Mouse (Mus musculus) kidney, adult 2 months (tissue): Measurements from ENCODE around the gene Lfng. TPM values are rescaled to one million over a fixed set of nuclear protein-coding genes. Genes with fewer than 3 reads are reported as not detected.

ENCODE experiments used
- DNase-seq: peaks from one replicate; pipeline ENCODE4 v3.0.0; 2021
- H3K27ac ChIP-seq: fragments of 200-500 bp; 2 replicates; pipeline ENCODE4 v1.5.1; 2012; ENCODE audit warnings: low read depth, low read length, control low read depth, inconsistent platforms; ENCODE audit not compliant: insufficient read depth
- H3K27me3 ChIP-seq: fragments of 200-500 bp; replicated peaks from 2 replicates; pipeline ENCODE4 v1.6.1; 2012; ENCODE audit warnings: mild to moderate bottlenecking, moderate library complexity, low read length, inconsistent platforms; ENCODE audit not compliant: control insufficient read depth, insufficient read depth
- H3K36me3 ChIP-seq: fragments of 200-500 bp; 2 replicates; pipeline ENCODE4 v1.6.1; 2012; ENCODE audit warnings: mild to moderate bottlenecking, moderate library complexity, low read length, inconsistent platforms; ENCODE audit not compliant: control insufficient read depth, insufficient read depth
- H3K4me1 ChIP-seq: fragments of 200-500 bp; 2 replicates; pipeline ENCODE4 v1.6.1; 2011; ENCODE audit warnings: low read length; ENCODE audit not compliant: control insufficient read depth, insufficient read depth
- H3K4me3 ChIP-seq: fragments of 200-500 bp; 2 replicates; pipeline ENCODE4 v1.5.1; 2011; ENCODE audit warnings: mild to moderate bottlenecking, low read depth, low read length, control low read depth; ENCODE audit not compliant: insufficient read depth
- CTCF ChIP-seq: fragments of 200-500 bp; conservative IDR thresholded peaks from 2 replicates; pipeline ENCODE4 v1.5.1; 2011; ENCODE audit warnings: low read depth, mild to moderate bottlenecking, control low read depth, low read length, moderate library complexity, mixed read lengths; ENCODE audit not compliant: insufficient read depth, insufficient read length
- POLR2A ChIP-seq: fragments of 200-500 bp; IDR thresholded peaks from one replicate; pipeline ENCODE4 v1.6.1; 2011; ENCODE audit warnings: low read depth, low read length, control low read depth
- whole genome bisulfite sequencing: fragments of 180-500 bp; shearing (Covaris S2); methylation state at CpG from one replicate; pipeline ENCODE4 v1.1.7; 2018; 5-methylcytosine and 5-hydroxymethylcytosine counted together
- polyA plus RNA-seq: library from polyadenylated mRNA; depleted of rRNA; stranded (reverse); fragments of >200 nt; gene quantifications from 2 replicates; pipeline ENCODE4 v1.2.3, GENCODE M21; 2012

The Lfng gene
- polyA plus RNA-seq, 1 experiment = 43.3 TPM

DNA sequence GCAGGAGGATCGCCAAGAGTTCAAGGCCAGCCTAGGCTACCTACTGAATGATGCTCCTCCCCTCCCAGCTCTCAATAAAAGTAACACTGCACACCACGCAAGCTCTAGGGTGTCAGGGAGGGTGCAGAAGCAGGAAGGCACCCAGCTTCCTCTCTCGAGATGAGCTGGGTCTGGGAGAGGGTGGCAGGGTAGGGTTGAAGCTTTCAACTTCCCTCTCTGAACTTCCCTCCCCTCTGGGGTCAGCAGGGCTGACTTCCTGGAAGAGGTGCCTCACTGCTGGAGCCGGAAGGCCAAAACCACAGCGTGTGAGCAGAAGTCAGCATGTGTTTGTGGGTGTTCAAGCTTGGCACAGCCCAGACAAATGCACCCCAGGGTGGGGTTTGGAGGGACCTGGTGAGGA, 10.6 kb downstream of the Lfng start:
- no peaks in the 10 kb centered on the region for H3K27me3 ChIP-seq
- peak; percentile 59 for DNase-seq
- no peaks in the 10 kb centered on the region for H3K36me3 ChIP-seq
- no peak overlapping the region for H3K4me3 ChIP-seq
- TF ChIP-seq POLR2A (no peak), CTCF (no peak)
- H3K4me1 ChIP-seq = no peaks in the 10 kb centered on the region
- H3K27ac ChIP-seq = no peak overlapping the region
- 67% methylated on average over 5 of the region's 5 CpGs for WGBS

DNA sequence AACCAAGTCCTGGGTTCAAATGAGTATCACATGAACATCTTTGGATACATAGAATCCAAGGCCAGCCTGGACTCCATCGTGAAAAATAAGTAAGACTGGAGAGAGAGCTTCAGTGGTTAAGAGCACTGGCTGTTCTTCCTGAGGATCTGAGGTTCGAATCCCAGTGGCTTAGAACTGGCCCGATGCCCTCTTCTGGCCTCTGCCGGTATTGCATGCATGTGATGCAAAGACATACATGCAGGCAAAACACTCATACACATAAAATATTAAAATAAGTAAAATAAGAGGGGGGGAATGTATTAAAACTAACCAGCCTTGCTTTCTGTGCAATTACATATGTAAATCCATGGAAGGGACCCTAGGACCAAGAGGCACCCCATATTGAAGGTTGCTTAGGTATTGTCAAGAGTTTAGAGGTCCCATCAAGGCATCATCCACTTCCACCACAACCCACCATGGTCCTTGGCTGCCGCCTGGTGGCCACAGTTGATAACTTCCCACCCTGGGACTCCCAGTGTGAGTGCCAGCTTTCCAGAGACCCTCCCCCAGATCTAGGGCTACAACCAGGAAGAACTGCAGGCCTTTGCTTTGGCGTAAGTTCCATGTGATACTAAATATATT, 12.1 kb downstream of the Lfng start:
- Histone ChIP-seq H3K27me3 (no peaks in the 10 kb centered on the region), H3K36me3 (no peaks in the 10 kb centered on the region), H3K4me1 (no peaks in the 10 kb centered on the region), H3K27ac (no peak overlapping the region), H3K4me3 (no peak overlapping the region)
- TF ChIP-seq POLR2A = no peak
- TF ChIP-seq CTCF = peak; percentile 82
- DNase-seq = peak; percentile 79
- 16% methylated on average over 6 of the region's 6 CpGs for WGBS

DNA sequence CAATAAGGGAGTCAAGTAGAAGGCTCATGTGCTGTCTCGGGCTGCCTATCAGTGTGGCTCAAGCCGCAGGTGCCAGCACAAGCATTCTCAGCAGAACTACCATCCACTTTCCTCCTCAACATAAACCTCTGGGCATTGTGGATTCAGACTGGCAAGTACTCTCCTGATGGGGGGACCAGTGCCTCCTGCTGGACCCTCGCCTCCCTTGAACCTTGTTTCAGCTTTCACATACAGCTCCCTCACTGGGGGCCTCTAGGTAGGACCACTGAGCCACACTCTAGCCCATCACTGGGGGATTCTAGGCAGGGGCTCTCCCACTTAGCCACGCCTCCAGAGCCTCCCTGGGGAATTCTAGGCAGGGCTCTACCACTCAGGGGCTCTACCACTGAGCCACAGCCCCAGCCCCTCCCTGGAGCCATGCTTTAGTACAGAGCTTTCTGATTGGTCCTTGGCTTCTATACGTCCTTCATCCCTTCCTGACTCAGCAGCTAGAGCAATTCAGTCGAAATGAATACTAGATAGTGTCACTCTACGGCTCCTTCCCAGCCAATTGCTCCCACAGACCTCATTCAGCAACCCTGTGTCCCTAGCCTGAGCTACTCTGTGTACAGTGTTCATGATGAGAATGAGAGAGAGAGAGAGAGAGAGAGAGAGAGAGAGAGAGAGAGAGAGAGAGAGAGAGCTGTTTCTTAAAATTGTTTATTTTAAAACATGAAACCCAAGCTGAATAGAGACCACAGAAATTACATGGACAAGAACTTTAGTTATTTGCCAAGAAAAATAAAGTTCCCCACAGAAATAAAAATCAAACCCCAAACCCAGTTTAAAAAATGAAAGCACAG, 13.0 kb downstream of the Lfng start:
- Histone ChIP-seq H3K27ac (no peak overlapping the region), H3K4me1 (no peaks in the 10 kb centered on the region), H3K27me3 (no peaks in the 10 kb centered on the region), H3K4me3 (no peak overlapping the region), H3K36me3 (no peaks in the 10 kb centered on the region)
- TF ChIP-seq CTCF (no peak), POLR2A (no peak)
- WGBS = 53% methylated on average over 7 of the region's 7 CpGs
- no peak for DNase-seq

DNA sequence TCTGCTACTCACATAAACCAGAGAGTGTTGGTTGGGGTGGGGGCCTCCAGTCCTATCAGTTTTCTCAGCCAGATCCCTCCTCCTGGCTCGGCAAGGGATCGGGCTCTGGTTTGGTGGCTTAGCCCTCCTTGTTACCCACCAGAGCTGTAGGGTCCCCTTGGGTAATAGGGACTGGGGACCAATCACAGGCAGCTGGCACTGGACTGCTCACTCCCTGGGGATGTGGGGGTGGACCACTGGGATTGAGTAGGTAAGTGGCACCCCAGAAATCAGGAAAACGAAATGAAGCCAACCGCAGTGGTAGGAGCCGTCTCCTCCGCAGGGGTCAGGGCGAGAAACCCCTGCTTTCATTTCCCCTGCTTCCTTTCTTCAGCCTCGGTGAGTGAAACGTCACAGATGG, 14.0 kb downstream of the Lfng start:
- TF ChIP-seq CTCF = no peak
- no peak for TF ChIP-seq POLR2A
- H3K27me3 ChIP-seq = no peaks in the 10 kb centered on the region
- no peaks in the 10 kb centered on the region for H3K36me3 ChIP-seq
- no peak overlapping the region for H3K27ac ChIP-seq
- H3K4me1 ChIP-seq = no peaks in the 10 kb centered on the region
- DNase-seq = no peak
- WGBS = 65% methylated on average over 9 of the region's 9 CpGs
- no peak overlapping the region for H3K4me3 ChIP-seq

DNA sequence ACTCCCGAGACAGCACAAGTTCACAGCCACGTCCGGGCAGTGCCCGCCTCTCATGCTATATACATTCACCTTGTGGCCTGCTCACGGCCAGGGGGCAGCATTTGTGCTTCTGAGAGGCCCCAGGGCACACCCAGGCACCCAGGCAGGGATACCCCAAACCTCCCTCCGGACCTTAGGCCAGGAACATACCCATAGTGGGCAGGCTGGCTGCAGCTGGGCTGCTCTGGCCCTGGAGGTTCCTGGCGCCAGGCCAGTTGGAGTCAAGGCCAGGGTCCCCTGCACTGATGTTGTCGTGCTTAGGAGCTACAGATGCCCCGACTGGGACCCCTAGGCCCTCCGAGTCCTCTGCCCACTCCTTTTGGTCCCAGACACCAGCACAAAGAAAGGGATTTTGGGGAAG, 14.4 kb downstream of the Lfng start:
- Histone ChIP-seq H3K4me1 (no peaks in the 10 kb centered on the region), H3K27ac (no peak overlapping the region), H3K4me3 (no peak overlapping the region), H3K36me3 (0 out of 2 replicates have a peak, but pooled peaks cover under 1% of the 10 kb centered on the region), H3K27me3 (no peaks in the 10 kb centered on the region)
- TF ChIP-seq CTCF (no peak), POLR2A (no peak)
- 65% methylated on average over 10 of the region's 10 CpGs for WGBS
- DNase-seq = no peak

DNA sequence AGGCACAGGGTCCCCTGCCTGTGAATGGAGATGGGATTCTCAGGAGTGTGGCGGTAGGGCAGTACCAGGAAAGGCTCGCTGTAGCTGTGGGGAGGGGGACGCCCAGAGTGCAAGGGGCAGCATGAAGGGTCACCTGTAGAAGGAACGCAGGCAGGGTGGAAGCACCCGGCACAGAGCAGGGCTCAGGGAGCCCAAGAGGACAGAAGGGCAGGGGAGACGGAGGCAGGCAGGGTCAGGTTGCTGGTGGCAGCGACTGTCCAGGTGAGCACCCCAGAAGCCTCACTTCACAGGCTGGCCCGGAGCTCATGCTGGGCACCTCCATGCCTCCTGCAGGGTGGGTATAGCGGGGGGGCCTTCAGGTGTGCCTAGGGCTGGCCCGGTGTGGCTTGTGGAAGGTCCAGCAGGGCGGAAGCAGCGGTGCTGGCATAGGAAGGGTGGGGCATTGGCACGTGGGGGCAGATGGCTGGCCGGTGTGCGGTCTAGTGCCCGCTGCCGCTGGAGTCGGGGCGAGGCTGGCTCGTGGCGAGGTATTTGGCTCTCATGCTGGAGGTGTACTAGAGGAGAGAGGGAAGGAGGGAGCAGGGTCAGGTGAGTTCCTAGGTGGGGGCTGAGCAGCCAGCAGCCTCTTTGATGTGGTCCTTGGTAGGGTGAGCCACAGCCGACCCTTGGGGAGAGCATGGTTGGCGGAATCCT, 16.0 kb downstream of the Lfng start:
- Histone ChIP-seq H3K27me3 (no peaks in the 10 kb centered on the region), H3K36me3 (0 out of 2 replicates have a peak, but pooled peaks cover 3% of the 10 kb centered on the region), H3K4me1 (no peaks in the 10 kb centered on the region), H3K27ac (no peak overlapping the region), H3K4me3 (no peak overlapping the region)
- WGBS = 92% methylated on average over 23 of the region's 23 CpGs
- no peak for DNase-seq
- TF ChIP-seq CTCF (no peak), POLR2A (no peak)

DNA sequence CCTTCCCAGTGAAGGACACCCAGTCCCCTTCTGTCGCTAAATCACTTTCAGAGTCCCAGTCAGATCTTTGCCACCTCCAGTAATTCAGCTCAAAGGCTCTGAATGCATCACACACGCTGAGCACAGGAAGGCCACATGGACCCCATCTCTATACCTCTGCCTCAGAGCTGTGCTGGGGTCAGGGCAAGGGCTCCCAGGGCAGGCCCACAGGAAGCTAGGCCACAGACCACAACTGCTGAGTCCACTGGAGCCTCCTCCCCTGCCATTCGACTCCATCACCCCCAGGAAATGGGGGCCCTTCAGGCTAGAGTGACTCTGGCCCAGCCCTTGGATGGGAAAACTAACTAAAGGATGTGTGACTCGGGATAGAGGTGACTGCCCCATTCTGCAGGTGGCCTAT, 16.7 kb downstream of the Lfng start:
- 55% methylated on average over 4 of the region's 4 CpGs for WGBS
- Histone ChIP-seq H3K27ac (no peak overlapping the region), H3K4me3 (no peak overlapping the region), H3K36me3 (0 out of 2 replicates have a peak, but pooled peaks cover 3% of the 10 kb centered on the region), H3K4me1 (no peaks in the 10 kb centered on the region), H3K27me3 (no peaks in the 10 kb centered on the region)
- TF ChIP-seq CTCF (no peak), POLR2A (no peak)
- DNase-seq = no peak
